Mouse (Mus musculus) limb, embryonic 14.5 days (tissue): ENCODE measurements around the gene Elfn1. TPM values are rescaled to one million over a fixed set of nuclear protein-coding genes. Genes with fewer than 3 reads are reported as not detected.

Experiments used
- ATAC-seq: fragments of 200-750 bp; cut with Nextera tagmentation; 2 replicates; pipeline ENCODE4 v1.8.0; 2017; ENCODE audit warnings: low read depth, moderate number of reproducible peaks, moderate TSS enrichment; ENCODE audit not compliant: low FRiP score
- DNase-seq: peaks from one replicate; pipeline ENCODE4 v3.0.0-alpha.2; 2015; ENCODE audit warnings: low spot score
- H3K27ac ChIP-seq: fragments of 300-500 bp; sonication (generic); replicated peaks from 2 replicates; pipeline ENCODE4 v1.5.1; 2014; ENCODE audit warnings: low read depth, mild to moderate bottlenecking, low read length, moderate library complexity, mixed read lengths
- H3K27me3 ChIP-seq: fragments of 300-500 bp; sonication (generic); 2 replicates; pipeline ENCODE4 v1.6.1; 2014; ENCODE audit warnings: low read length, mixed read lengths; ENCODE audit not compliant: control insufficient read depth, insufficient read depth
- H3K36me3 ChIP-seq: fragments of 300-500 bp; sonication (generic); 2 replicates; pipeline ENCODE4 v1.6.1; 2014; ENCODE audit warnings: mild to moderate bottlenecking, low read length, moderate library complexity, mixed read lengths; ENCODE audit not compliant: control insufficient read depth, insufficient read depth
- H3K4me1 ChIP-seq: fragments of 300-500 bp; sonication (generic); 2 replicates; pipeline ENCODE4 v1.6.1; 2014; ENCODE audit warnings: antibody characterized with exemption, low read length, mixed read lengths; ENCODE audit not compliant: control insufficient read depth, insufficient read depth
- H3K4me2 ChIP-seq: fragments of 300-500 bp; sonication (generic); replicated peaks from 2 replicates; pipeline ENCODE4 v1.6.1; 2014; ENCODE audit warnings: low read depth, mild to moderate bottlenecking, low read length, moderate library complexity; ENCODE audit not compliant: severe bottlenecking
- H3K4me3 ChIP-seq: fragments of 300-500 bp; sonication (generic); replicated peaks from 2 replicates; pipeline ENCODE4 v1.5.1; 2014; ENCODE audit warnings: low read length
- H3K9ac ChIP-seq: fragments of 300-500 bp; sonication (generic); 2 replicates; pipeline ENCODE4 v1.6.1; 2014; ENCODE audit warnings: mild to moderate bottlenecking, low read depth, low read length, moderate library complexity; ENCODE audit not compliant: severe bottlenecking
- H3K9me3 ChIP-seq: fragments of 300-500 bp; sonication (generic); 2 replicates; pipeline ENCODE4 v1.6.1; 2016; ENCODE audit warnings: low read length; ENCODE audit not compliant: control insufficient read depth
- POLR2A ChIP-seq: fragments of 200-500 bp; IDR thresholded peaks from 2 replicates; pipeline ENCODE4 v1.8.0; 2012; ENCODE audit warnings: inconsistent platforms, mild to moderate bottlenecking, moderate library complexity, borderline replicate concordance; ENCODE audit not compliant: insufficient read depth, insufficient read length; ENCODE audit errors: extremely low read depth
- WGBS: fragments of 180-500 bp; shearing (Covaris S2); extraction: QIAGEN DNeasy Blood & Tissue Kit; methylation state at CpG from one replicate; pipeline ENCODE4 v1.1.7; 2014; 5-methylcytosine and 5-hydroxymethylcytosine counted together
- polyA plus RNA-seq, 2 experiments: library from polyadenylated mRNA; depleted of rRNA in 1 of 2; stranded (reverse) in 1 of 2; unstranded in 1 of 2; fragments of >200 nt; fragmentation: Nextera tagmentation in 1 of 2; extraction: Ambion mirVana in 1 of 2; gene quantifications; 2 replicates each; pipeline versions ENCODE4 v1.2.1 to v1.2.3; 2012 to 2014

Elfn1 gene
- polyA plus RNA-seq, 2 experiments, result 0.92 to 3.7 TPM

- Histone ChIP-seq H3K4me2 (no peak overlapping the region), H3K27me3 (peaks cover 64% of the 10 kb centered on the region), H3K4me1 (peaks cover 12% of the 10 kb centered on the region; the same call in 1 of the 2 replicates), H3K9me3 (no peaks in the 10 kb centered on the region), H3K27ac (no peak overlapping the region), H3K36me3 (no peaks in the 10 kb centered on the region), H3K9ac (no peak overlapping the region), H3K4me3 (no peak overlapping the region)
- 38% methylated on average over 8 of the region's 9 CpGs for WGBS
- DNase-seq, result no peak
- TF ChIP-seq POLR2A, result no peak
- ATAC-seq, result no peak
These were observed 1.2 kb upstream of the Elfn1 start for GRCm38 (mm10) chr5:139906507-139906906.

- Histone ChIP-seq H3K9ac (no peak overlapping the region), H3K4me1 (peaks cover 16% of the 10 kb centered on the region; the same call in 1 of the 2 replicates), H3K36me3 (no peaks in the 10 kb centered on the region), H3K27ac (no peak overlapping the region), H3K27me3 (peaks cover 71% of the 10 kb centered on the region), H3K9me3 (no peaks in the 10 kb centered on the region), H3K4me3 (peak overlapping the region; percentile 64), H3K4me2 (peak overlapping the region; percentile 99)
- no peak for ATAC-seq
- TF ChIP-seq POLR2A, result no peak
- under 1% methylated on average over 17 of the region's 19 CpGs for WGBS
- peak; percentile 77 for DNase-seq
These were observed 502 bp upstream of the Elfn1 start for GRCm38 (mm10) chr5:139907241-139907640.

DNA sequence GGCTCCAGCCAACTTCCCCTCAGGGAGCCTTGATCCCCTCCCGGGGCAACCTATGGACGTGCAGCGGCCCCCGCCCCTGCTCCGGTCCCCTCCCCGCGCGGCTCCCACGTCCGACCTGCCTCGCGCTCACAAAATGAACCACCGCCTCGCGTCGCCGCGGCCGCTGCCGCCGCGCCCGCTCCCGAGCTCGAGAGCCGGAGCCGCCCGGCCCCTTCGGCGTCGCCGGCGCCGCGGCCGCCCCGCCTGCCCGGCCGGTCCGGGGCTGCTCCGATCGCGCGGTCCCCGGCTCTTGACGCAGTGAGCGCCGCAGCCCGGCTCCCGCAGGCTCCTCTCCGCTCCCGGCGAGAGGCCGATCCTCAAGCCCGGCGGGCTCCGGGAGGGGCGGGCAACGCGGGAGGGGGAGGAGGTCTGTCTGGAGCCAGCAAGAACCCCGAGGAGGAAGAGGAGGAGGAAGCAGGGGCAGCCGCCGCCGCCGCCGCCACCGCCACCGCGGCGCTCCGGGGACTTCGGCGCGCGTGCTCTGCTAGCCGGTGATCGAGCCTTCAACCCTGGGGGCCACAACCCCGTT, 584 bp downstream of the Elfn1 start:
- Histone ChIP-seq H3K27ac (no peak overlapping the region), H3K4me2 (peak overlapping the region; percentile 99), H3K9ac (peak overlapping the region; percentile 61), H3K27me3 (peaks cover 82% of the 10 kb centered on the region), H3K36me3 (no peaks in the 10 kb centered on the region), H3K9me3 (no peaks in the 10 kb centered on the region), H3K4me1 (peaks cover 23% of the 10 kb centered on the region; the same call in 1 of the 2 replicates), H3K4me3 (peak overlapping the region; percentile 64)
- DNase-seq (no peak), ATAC-seq (no peak; the same call in 1 of the 2 replicates)
- no peak for TF ChIP-seq POLR2A
- WGBS, result under 1% methylated on average over 31 of the region's 78 CpGs

DNA sequence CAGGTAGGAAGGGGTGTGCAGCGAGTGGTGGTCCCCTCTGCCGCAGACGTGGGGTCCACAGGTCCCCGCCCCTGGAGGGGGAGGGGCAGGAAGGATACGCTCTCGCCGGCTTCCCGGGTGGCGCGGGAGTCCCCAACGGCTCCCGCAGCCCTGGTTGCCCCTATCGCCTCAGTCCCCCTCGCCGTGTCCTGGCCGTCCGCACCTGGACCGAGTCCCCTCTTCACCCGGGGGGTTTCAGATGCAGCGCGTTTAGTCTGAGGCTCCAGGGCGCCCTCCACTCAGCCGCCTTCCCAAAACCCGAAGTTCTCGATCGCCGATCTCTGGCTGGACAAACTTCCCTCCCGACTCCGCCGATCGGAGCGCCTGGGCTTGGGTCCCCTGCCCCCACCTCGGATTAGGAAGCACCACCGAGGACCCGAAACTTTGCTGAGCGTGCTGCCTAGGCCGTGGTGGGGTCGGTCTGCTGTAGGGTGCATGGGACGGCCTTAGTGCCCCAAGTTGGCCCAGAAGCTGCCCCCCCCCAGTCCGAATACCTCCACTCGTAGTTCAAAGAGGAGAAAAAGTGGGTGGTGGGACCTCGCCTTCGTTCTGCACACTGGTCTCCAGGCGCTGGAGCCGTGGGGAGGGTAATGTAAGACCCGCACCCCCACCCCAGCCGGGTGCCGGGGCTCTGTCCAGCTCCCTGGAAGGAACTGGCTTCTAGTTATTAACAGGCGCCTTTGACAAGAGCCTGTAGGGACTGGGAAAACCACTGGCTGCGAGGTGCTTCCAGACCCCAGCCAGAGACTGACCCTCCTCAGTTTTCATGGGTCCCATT, 1.3 kb downstream of the Elfn1 start:
- no peak for ATAC-seq
- WGBS, result 2% methylated on average over 31 of the region's 50 CpGs
- no peak for DNase-seq
- Histone ChIP-seq H3K36me3 (no peaks in the 10 kb centered on the region), H3K4me1 (peaks cover 23% of the 10 kb centered on the region; the same call in 1 of the 2 replicates), H3K4me2 (peak overlapping the region; percentile 99), H3K27ac (no peak overlapping the region), H3K9me3 (no peaks in the 10 kb centered on the region), H3K27me3 (peaks cover 89% of the 10 kb centered on the region), H3K9ac (peak overlapping the region; percentile 61), H3K4me3 (peak overlapping the region; percentile 64)
- TF ChIP-seq POLR2A, result no peak

- Histone ChIP-seq H3K36me3 (no peaks in the 10 kb centered on the region), H3K4me3 (peak overlapping the region; percentile 64), H3K9me3 (no peaks in the 10 kb centered on the region), H3K9ac (no peak overlapping the region), H3K27ac (no peak overlapping the region), H3K27me3 (peaks cover 97% of the 10 kb centered on the region), H3K4me2 (peak overlapping the region; percentile 19; the same call in 1 of the 2 replicates), H3K4me1 (peaks cover 23% of the 10 kb centered on the region; the same call in 1 of the 2 replicates)
- DNase-seq, result no peak
- TF ChIP-seq POLR2A, result no peak
- ATAC-seq, result no peak
- WGBS, result 3% methylated on average over 29 of the region's 29 CpGs
These were observed 2.2 kb downstream of the Elfn1 start for GRCm38 (mm10) chr5:139909710-139910550.
